Mouse (Mus musculus): ENCODE results near the gene Rasa3.

The Rasa3 gene

DNA sequence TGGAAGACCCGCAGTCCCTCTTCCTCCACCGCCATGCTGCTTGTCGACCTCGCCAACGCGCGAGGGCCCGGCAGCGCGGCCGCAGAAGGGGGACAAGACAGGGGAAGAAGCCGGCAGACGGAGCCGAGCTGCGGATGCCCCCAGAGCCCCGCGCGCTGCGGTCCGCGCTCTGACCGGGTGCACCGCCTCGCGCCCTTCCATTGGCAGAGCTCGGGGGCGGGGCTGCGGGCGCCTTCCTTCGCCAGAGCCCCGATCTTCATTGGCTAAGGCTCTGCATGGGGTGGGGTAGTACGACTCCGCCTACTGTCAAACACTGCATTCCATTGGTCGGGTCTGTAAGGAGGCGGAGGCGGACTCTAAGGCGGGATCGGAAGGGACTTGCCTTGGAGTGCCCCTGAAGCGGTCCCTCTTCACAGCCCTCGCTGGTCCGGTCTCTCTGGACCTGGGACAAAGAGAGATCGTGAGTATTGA lies at the start of gene Rasa3:
Rasa3 (minus strand) TSS at position 191 of the 471 bp plus-strand sequence.
- CTCF ChIA-PET: interaction anchor here (0.6 to 1.4 kb wide), 4 partner anchors 9 to 41 kb away, joined by 3 read pairs; no protein-coding TSS in a partner anchor

- CTCF ChIA-PET: interaction anchor here (1.0 kb wide), 1 partner anchor 175 kb away, joined by 3 read pairs; no protein-coding TSS in a partner anchor
Observed at GRCm38 (mm10) chr8:13725722-13726121, 48.3 kb upstream of the Rasa3 start.

GRCm38 (mm10) chr8:13718980-13719379 lies 41.6 kb upstream of the Rasa3 start:
- CTCF ChIA-PET: no interaction called here

GRCm38 (mm10) chr8:13708514-13708913 lies 31.1 kb upstream of the Rasa3 start:
- CTCF ChIA-PET: no interaction called here

DNA sequence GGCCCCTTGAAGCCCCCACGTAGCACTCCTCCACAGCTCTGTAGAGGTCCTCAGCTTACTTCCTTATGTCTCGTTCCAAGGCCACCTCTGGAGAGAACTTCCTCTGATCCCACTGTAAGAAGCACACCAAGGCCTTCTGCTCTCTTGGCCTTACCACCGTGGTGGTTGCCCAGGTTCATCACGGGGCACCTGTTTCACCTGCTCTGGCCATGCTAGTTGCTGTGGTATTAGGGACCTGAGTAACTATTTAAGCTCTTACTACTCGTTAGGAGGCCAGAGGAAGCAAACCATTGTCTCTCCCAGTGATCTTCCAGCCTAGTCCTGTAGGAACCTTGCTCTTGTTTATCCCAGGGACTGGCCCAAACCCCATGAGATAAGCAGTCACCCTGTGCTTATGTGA lies 29.5 kb upstream of the Rasa3 start:
- CTCF ChIA-PET: no interaction called here

GRCm38 (mm10) chr8:13705668-13706067 lies 28.3 kb upstream of the Rasa3 start, which contains the start of gene Cfap97d2:
Cfap97d2 (plus strand) TSS chr8:13705889.
- CTCF ChIA-PET: interaction anchor here (0.8 kb wide), 1 partner anchor 123 kb away, joined by 3 read pairs; no protein-coding TSS in a partner anchor

DNA sequence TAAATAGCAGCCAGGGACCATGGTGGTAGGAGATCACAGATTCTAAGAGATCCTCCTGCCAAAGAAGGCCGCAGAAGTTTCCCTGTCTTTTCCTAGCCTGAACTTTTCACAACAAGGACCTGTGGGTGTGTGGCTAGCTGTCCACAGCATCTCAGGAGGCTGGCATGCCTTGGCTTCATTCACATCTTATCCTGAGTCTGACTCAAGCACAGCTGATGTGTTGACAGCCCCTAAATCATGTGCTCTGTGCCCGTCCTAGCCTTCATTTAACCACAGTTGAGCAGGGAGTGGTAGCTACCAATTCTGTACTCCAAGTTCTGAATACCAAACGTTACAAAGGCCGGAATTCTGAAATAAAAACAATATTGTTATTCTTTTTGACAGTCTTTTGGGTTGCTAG lies 26.9 kb upstream of the Rasa3 start:
- CTCF ChIA-PET: no interaction called here

- CTCF ChIA-PET: no interaction called here
Observed at GRCm38 (mm10) chr8:13703756-13704155, 26.4 kb upstream of the Rasa3 start.

DNA sequence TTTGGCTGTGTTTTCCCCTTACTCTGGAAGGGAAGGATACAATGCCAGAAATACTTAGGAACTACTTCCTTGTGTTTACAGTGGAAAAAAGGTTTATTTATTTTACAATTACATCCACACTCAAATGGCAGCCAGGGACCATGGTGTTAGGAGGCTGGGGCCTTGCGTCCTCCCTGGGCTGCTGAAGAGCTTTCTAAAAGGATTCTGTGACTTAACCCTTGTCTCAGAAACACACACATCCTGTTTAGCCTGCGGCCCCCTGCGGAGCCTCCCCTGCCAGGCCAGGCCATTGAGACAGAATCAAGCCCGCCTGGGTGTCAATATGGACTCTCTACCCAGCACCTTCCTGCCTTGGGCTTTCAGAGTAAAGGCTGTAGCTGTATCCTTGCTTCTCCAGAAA lies 25.4 kb upstream of the Rasa3 start:
- CTCF ChIA-PET: no interaction called here

DNA sequence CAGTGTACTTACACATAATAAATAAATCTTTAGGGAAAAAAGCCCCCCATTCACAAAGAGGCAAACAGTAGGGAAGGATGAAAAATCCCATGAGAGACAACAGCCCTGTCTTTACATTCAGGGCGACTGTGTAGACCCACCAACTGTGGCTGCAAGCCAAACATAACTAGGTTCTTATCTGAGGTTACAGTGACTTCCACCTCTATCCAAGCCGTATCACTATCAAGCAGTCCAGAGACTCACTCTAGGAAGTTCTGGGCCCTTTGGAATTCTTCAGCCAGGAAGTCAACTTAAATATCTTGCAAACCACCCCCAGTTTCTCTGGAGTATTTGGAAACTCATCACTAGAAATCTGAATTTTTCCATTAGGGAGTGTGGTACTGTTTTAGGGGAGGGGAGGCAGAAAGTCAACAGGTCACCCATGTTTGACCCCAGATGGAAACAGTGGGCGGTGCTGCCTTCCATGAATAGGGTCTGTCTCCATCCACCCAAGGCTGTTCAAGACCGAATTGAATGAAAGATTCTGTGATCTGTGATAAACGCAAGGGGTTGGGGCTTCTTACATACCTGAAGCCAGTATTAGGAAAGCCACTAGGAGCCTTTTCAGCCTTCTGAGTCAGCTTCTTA lies 22.0 kb upstream of the Rasa3 start:
- CTCF ChIA-PET: no interaction called here

DNA sequence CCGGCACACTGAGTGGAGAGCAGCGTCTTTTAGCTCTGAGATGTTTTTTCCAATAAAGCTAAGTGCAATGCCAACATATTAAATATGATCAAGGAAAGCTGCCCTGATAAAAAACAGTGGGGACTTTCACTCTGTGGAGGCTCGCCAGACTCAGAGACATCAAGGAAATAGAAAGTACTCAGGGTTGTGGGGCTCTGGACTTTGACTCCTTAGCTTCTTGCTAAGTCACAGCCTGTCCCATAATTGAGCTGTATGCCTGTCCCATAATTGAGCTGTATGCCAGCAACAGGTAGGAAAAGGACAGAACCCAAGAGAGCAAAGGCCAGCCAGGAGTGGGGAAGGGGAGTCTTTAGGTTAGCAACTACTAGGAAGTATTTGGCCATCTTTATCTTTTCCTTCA lies 20.9 kb upstream of the Rasa3 start:
- CTCF ChIA-PET: interaction anchor here (0.6 kb wide), 1 partner anchor 226 kb away, joined by 3 read pairs; no protein-coding TSS in a partner anchor

DNA sequence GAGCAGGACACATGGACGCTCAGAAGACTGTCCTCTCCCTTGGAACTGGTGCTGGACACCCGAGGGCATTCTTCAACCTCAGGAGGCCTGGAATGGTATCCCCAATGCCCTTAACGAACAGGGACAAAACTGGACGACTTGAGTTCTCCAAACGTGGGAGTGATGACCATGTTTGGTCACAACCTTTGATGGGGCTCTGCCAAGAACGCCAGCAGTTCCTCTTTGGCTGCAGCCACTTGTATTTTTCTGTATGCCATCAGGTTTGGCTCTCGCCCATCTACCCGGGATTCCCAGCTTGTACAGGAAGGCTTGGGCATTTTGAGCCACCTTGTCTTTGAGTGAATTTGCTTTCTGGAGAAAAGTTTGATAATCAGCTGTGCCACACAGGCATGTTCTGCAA lies 20.3 kb upstream of the Rasa3 start:
- CTCF ChIA-PET: no interaction called here

- CTCF ChIA-PET: no interaction called here
Observed at GRCm38 (mm10) chr8:13697196-13697595, 19.8 kb upstream of the Rasa3 start.

DNA sequence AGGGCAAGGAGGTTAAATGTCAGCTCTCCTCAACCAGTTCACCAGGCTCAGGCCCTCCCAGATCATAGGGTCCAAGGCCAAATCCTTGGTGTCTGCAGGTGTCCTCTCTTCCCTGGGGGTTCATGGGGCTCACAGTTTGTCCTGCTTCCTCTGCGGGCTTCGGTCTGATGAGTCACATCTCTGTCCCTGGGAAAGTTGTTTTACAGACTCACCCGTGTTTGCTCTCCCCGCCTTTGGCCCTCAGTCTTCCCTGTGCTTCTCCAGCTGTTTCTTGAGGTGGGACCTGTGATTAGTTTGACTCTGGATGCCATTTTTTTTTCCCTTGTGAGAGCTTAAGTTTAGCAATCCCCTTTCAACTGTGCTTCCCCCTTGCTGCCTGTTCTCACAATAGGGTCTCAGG lies 18.8 kb upstream of the Rasa3 start:
- CTCF ChIA-PET: interaction anchor here (0.5 kb wide), 1 partner anchor 39 kb away, joined by 3 read pairs; no protein-coding TSS in a partner anchor

DNA sequence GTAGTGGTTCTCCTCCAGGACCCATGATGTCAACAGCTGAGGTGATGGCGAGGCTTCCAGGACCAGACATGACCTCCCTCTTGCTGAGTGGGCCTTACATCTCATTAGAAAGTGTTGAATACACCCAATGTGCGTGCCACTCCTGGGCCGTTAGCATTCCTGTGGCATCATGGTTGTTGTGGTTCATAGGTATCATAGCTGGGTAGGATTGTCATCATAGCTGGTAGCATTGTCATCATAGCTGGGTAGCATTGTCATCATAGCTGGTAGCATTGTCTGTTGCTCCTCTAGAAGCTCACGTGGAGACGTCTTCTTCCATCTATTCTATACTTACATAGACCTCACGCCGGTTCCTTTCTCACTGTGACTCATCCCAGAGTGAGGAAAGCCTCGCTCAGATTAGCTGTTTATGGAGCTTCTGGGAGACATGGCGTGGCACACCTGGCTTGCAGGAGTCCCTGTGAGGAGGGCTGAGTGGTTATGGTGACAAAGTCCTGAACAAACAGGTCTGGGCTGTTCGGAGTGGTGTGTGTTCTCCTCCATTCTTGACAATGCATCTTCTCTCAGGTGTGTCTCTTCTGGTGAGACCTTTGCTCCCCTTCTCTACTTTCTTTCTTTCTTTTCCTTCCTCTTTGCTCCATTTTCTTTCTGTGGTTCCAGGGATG lies 17.9 kb upstream of the Rasa3 start:
- CTCF ChIA-PET: no interaction called here

GRCm38 (mm10) chr8:13694735-13695134 lies 17.3 kb upstream of the Rasa3 start:
- CTCF ChIA-PET: no interaction called here

- CTCF ChIA-PET: no interaction called here
Observed at GRCm38 (mm10) chr8:13692302-13693066, 15.1 kb upstream of the Rasa3 start.

- CTCF ChIA-PET: no interaction called here
Observed at GRCm38 (mm10) chr8:13689331-13689730, 11.9 kb upstream of the Rasa3 start.

GRCm38 (mm10) chr8:13688461-13688860 lies 11.1 kb upstream of the Rasa3 start:
- CTCF ChIA-PET: no interaction called here

DNA sequence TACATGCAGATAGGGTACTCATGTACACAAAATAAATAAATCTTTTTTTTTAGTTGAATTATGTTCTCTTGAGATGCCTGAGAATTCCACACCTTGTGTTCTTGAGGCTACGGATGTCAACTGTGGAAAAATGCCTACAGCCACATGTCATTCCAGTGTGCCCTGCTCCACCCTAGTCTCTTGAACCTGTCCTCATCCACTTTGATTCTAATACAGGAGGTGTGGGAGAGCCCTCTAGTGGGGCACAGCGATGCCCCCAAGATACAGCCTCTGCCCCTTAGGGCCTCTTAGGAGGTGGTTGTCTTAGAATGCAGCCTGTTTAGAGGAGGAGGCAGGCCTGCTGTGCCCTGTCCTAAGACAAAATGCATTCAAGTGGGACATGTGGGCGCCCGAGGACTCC lies 10.5 kb upstream of the Rasa3 start:
- CTCF ChIA-PET: no interaction called here

DNA sequence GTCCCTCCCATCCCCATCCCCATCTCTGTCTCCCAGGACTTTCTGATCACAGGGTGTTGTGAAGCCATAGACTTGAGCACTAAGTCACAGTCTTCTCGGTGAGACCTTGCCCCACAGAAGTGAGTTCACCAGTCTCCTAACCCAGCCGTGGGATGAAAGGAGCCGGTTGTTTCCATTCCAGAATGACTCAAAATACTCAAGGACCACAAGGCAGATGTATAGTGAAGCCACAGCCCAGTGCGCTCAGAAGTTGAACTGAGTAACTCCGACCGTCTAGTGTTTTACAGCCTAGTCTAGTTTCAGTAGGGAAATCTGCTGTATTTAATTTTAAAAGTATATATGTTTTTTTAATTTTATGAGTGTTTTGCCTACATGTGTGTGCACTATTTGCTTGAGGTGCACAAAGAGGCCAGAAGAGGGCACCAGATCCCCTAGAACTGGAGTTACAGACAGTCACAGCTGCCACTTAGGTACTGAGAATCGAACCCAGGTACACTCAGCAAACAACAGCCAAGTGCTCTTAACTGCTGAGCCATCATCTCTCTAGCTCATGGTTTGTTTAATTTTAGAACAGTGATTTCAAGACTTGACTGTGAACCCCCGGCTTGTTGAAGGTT lies 9.8 kb upstream of the Rasa3 start:
- CTCF ChIA-PET: interaction anchor here (0.5 to 1.2 kb wide), 3 partner anchors 9 to 13 kb away, joined by 3 to 4 read pairs (median 4); no protein-coding TSS in a partner anchor

- CTCF ChIA-PET: interaction anchor here (0.6 to 1.2 kb wide), 4 partner anchors 9 to 78 kb away, joined by 3 to 4 read pairs (median 4); partner anchors contain the start of gene Rasa3
Observed at GRCm38 (mm10) chr8:13686426-13686825, 9.0 kb upstream of the Rasa3 start.

All from spleen, embryonic (tissue).